Mouse (Mus musculus) midbrain, embryonic 10.5 days (tissue): ENCODE data around the gene Gzmm. TPM values are rescaled to one million over a fixed set of nuclear protein-coding genes. Genes with fewer than 3 reads are reported as not detected.

ENCODE experiments used
- DNase-seq: peaks from one replicate; pipeline ENCODE4 v3.0.0-alpha.2; 2017; ENCODE audit warnings: low spot score
- H3K27ac ChIP-seq: fragments of 300-500 bp; sonication (generic); replicated peaks from 2 replicates; pipeline ENCODE4 v1.5.1; 2016; ENCODE audit warnings: mild to moderate bottlenecking
- H3K27me3 ChIP-seq: fragments of 300-500 bp; sonication (generic); 2 replicates; pipeline ENCODE4 v1.6.1; 2016; ENCODE audit warnings: low read depth, mild to moderate bottlenecking; ENCODE audit not compliant: poor library complexity, severe bottlenecking
- H3K36me3 ChIP-seq: fragments of 300-500 bp; sonication (generic); 2 replicates; pipeline ENCODE4 v1.6.1; 2016; ENCODE audit warnings: mild to moderate bottlenecking, moderate library complexity
- H3K4me1 ChIP-seq: fragments of 300-500 bp; sonication (generic); 2 replicates; pipeline ENCODE4 v1.6.1; 2016
- H3K4me3 ChIP-seq: fragments of 300-500 bp; sonication (generic); 2 replicates; pipeline ENCODE4 v1.5.1; 2016; ENCODE audit warnings: mild to moderate bottlenecking, moderate library complexity
- H3K9me3 ChIP-seq: fragments of 300-500 bp; sonication (generic); replicated peaks from 2 replicates; pipeline ENCODE4 v1.6.1; 2016; ENCODE audit warnings: mild to moderate bottlenecking
- WGBS: fragments of 180-500 bp; shearing (Covaris S2); methylation state at CpG from one replicate; pipeline ENCODE4 v1.1.7; 2016; 5-methylcytosine and 5-hydroxymethylcytosine counted together
- polyA plus RNA-seq: library from polyadenylated mRNA; unstranded; fragments of >200 nt; fragmentation: Nextera tagmentation; extraction: Ambion mirVana; gene quantifications from 2 replicates; pipeline ENCODE4 v1.2.1, GENCODE M21; 2016

The Gzmm gene
- polyA plus RNA-seq, 1 experiment from 2014 or later, result 0.98 TPM

- no peak overlapping the region for H3K27ac ChIP-seq
- H3K27me3 ChIP-seq, result no peaks in the 10 kb centered on the region
- peaks cover 54% of the 10 kb centered on the region for H3K4me1 ChIP-seq
- WGBS, result 66% methylated on average over 4 of the region's 4 CpGs
- H3K9me3 ChIP-seq, result no peaks in the 10 kb centered on the region
- peaks cover 68% of the 10 kb centered on the region for H3K36me3 ChIP-seq
- no peak for DNase-seq
- H3K4me3 ChIP-seq, result no peak overlapping the region
Observed at GRCm38 (mm10) chr10:79707759-79708158, 18.9 kb downstream of the Gzmm start.

GRCm38 (mm10) chr10:79708668-79709067 is 19.8 kb downstream of the Gzmm start:
- WGBS, result 96% methylated on average over 21 of the region's 21 CpGs
- Histone ChIP-seq H3K4me1 (peaks cover 53% of the 10 kb centered on the region), H3K36me3 (peaks cover 72% of the 10 kb centered on the region), H3K27ac (no peak overlapping the region), H3K27me3 (no peaks in the 10 kb centered on the region), H3K9me3 (no peaks in the 10 kb centered on the region), H3K4me3 (no peak overlapping the region)
- no peak for DNase-seq

DNA sequence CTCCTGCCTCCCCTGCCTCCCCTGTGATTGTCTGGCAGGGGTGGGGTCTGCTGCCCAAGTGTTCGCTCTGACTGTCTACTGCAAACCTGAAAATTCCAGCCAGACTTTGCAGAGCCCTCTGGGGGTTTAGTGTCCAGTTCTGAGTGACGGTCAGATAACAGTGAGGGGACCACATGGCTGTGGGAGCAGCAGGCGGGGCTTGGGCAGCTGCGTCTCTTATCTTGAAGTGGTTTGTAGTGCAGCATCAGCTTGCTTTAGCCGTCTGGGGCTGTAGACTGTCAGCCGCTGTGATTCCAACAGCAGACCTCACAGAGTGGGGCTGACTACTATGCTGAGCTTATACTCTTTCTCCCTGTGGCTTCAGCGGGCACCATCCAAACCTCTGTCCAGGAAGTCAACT is 20.5 kb downstream of the Gzmm start:
- Histone ChIP-seq H3K27me3 (peaks cover 6% of the 10 kb centered on the region; the same call in 1 of the 2 replicates), H3K4me3 (no peak overlapping the region), H3K27ac (no peak overlapping the region), H3K4me1 (peaks cover 50% of the 10 kb centered on the region), H3K36me3 (peaks cover 72% of the 10 kb centered on the region), H3K9me3 (no peaks in the 10 kb centered on the region)
- WGBS, result 84% methylated on average over 7 of the region's 7 CpGs
- no peak for DNase-seq

DNA sequence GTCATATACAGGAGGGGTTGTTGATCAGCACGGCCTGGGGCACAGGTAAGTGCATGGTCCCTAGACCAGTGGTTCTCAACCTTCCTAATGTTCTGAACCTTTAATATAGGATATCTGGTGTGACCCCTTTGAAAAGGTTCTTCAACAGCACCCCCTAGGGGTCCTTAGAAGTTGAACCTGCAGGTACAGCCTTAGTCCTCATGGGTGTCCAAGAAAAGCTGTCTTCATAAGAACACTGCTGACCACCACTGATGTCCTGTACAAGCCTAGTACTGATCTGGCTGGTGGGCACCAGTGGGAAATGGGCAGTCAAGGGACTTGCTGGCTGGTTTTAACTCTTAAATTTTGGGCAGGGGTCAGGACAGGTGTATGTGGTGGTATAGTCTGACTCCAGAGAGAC is 23.2 kb downstream of the Gzmm start:
- Histone ChIP-seq H3K4me3 (no peak overlapping the region), H3K27ac (no peak overlapping the region), H3K36me3 (peaks cover 61% of the 10 kb centered on the region), H3K27me3 (peaks cover 33% of the 10 kb centered on the region), H3K4me1 (peaks cover 37% of the 10 kb centered on the region), H3K9me3 (no peaks in the 10 kb centered on the region)
- DNase-seq, result no peak
- whole genome bisulfite sequencing, result 76% methylated on average over 1 of the region's 1 CpGs

- WGBS, result 18% methylated on average over 4 of the region's 6 CpGs
- H3K27ac ChIP-seq, result no peak overlapping the region
- H3K36me3 ChIP-seq, result peaks cover 55% of the 10 kb centered on the region
- H3K4me1 ChIP-seq, result peaks cover 37% of the 10 kb centered on the region
- H3K27me3 ChIP-seq, result peaks cover 39% of the 10 kb centered on the region
- DNase-seq, result peak; percentile 82
- no peaks in the 10 kb centered on the region for H3K9me3 ChIP-seq
- no peak overlapping the region for H3K4me3 ChIP-seq
Observed at GRCm38 (mm10) chr10:79712499-79713126, 23.8 kb downstream of the Gzmm start.

GRCm38 (mm10) chr10:79713163-79713562 is 24.3 kb downstream of the Gzmm start:
- Histone ChIP-seq H3K9me3 (no peaks in the 10 kb centered on the region), H3K4me3 (no peak overlapping the region), H3K36me3 (peaks cover 49% of the 10 kb centered on the region), H3K4me1 (peaks cover 37% of the 10 kb centered on the region), H3K27me3 (peaks cover 45% of the 10 kb centered on the region), H3K27ac (no peak overlapping the region)
- WGBS, result 53% methylated on average over 1 of the region's 1 CpGs
- DNase-seq, result no peak

GRCm38 (mm10) chr10:79714996-79715395 is 26.2 kb downstream of the Gzmm start:
- DNase-seq, result no peak
- Histone ChIP-seq H3K27me3 (peaks cover 63% of the 10 kb centered on the region), H3K27ac (no peak overlapping the region), H3K9me3 (no peaks in the 10 kb centered on the region), H3K4me3 (no peak overlapping the region), H3K36me3 (peaks cover 31% of the 10 kb centered on the region), H3K4me1 (peaks cover 27% of the 10 kb centered on the region)
- WGBS, result 72% methylated on average over 4 of the region's 4 CpGs

GRCm38 (mm10) chr10:79716254-79716987 is 27.6 kb downstream of the Gzmm start, which contains the start of gene Hcn2:
Gene Hcn2, plus strand, starts transcription at chr10:79716634.
- no peaks in the 10 kb centered on the region for H3K9me3 ChIP-seq

GRCm38 (mm10) chr10:79716988-79717355 is 28.2 kb downstream of the Gzmm start:
- H3K27me3 ChIP-seq, result peaks cover 68% of the 10 kb centered on the region
- DNase-seq, result no peak
- H3K4me1 ChIP-seq, result peaks cover 29% of the 10 kb centered on the region
- WGBS, result under 1% methylated on average over 44 of the region's 44 CpGs
- no peaks in the 10 kb centered on the region for H3K9me3 ChIP-seq
- peak overlapping the region; percentile 46; the same call in 1 of the 2 replicates for H3K27ac ChIP-seq
- peak overlapping the region; percentile 72 for H3K4me3 ChIP-seq
- peaks cover 11% of the 10 kb centered on the region for H3K36me3 ChIP-seq

More at GRCm38 (mm10) chr10:79716254-79716987, 27.6 kb downstream of the Gzmm start, which contains the start of gene Hcn2:
- Histone ChIP-seq H3K4me1 (peaks cover 27% of the 10 kb centered on the region), H3K27ac (peak within 1 kb of the TSS; percentile 46; the same call in 1 of the 2 replicates), H3K4me3 (peak within 1 kb of the TSS; percentile 72), H3K27me3 (peaks cover 68% of the 10 kb centered on the region), H3K36me3 (peaks cover 17% of the 10 kb centered on the region)
- WGBS, result 2% methylated on average over 89 of the region's 91 CpGs
- DNase-seq, result no peak

GRCm38 (mm10) chr10:79717640-79718357 is 29.0 kb downstream of the Gzmm start:
- Histone ChIP-seq H3K36me3 (peaks cover 3% of the 10 kb centered on the region), H3K27ac (no peak overlapping the region), H3K9me3 (no peaks in the 10 kb centered on the region), H3K27me3 (peaks cover 68% of the 10 kb centered on the region), H3K4me3 (peak overlapping the region; percentile 72), H3K4me1 (peaks cover 26% of the 10 kb centered on the region)
- DNase-seq, result peak; percentile 74
- 6% methylated on average over 43 of the region's 43 CpGs for WGBS

DNA sequence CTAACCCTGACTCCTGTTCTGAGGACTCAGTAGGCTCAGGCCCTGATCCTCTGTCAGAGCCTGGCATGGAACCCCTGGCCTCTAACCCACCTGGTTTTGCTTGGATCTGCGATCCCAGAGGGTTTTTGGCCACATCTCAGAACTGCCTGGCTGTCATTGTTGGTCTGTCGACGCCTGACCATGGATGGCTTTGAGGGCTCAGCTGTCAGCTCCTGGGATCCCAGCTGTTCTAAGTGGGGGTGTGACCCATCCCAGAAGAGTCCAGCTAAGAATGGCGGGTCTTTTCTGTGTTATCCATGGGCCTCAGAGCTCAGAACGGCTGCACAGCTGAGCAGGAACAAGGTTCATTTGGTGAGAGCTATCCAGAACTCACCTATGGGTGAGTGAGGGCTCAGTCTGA is 32.3 kb downstream of the Gzmm start:
- H3K9me3 ChIP-seq, result no peaks in the 10 kb centered on the region
- WGBS, result 76% methylated on average over 5 of the region's 5 CpGs
- H3K4me3 ChIP-seq, result no peak overlapping the region
- peaks cover 27% of the 10 kb centered on the region for H3K4me1 ChIP-seq
- DNase-seq, result no peak
- no peaks in the 10 kb centered on the region for H3K36me3 ChIP-seq
- H3K27ac ChIP-seq, result no peak overlapping the region
- H3K27me3 ChIP-seq, result peaks cover 44% of the 10 kb centered on the region

GRCm38 (mm10) chr10:79723047-79723446 is 34.2 kb downstream of the Gzmm start:
- Histone ChIP-seq H3K27ac (no peak overlapping the region), H3K4me1 (peaks cover 9% of the 10 kb centered on the region; the same call in 1 of the 2 replicates), H3K36me3 (no peaks in the 10 kb centered on the region), H3K4me3 (no peak overlapping the region), H3K9me3 (no peaks in the 10 kb centered on the region), H3K27me3 (peaks cover 24% of the 10 kb centered on the region)
- no peak for DNase-seq
- WGBS, result 61% methylated on average over 6 of the region's 6 CpGs
